In genomic region chr1:91618527-91619135, GRCm38 (mm10) we compare ENCODE assay signal across 10 mouse cellular contexts.
DNase-seq lines count a peak whose midpoint lies in the region; ATAC-seq and TF ChIP-seq lines count a peak whose summit lies in the region.
"Had no signal": no experiment of that assay in that cellular context is flagged by ENCODE, and none has a peak within 500 bp of the region (broad histone marks: within the 10 kb centered on the region; RNA-seq: fewer than 3 reads in every experiment).

No protein-coding gene starts in this region.

- H3K4me1 ChIP-seq in hindbrain, embryonic 16.5 days (ENCODE audit: control insufficient read depth, insufficient read depth, low read depth, low read length) = no peaks in the 10 kb centered on the region
- no peaks in the 10 kb centered on the region for H3K4me1 ChIP-seq in hindbrain, embryonic 12.5 days
- H3K4me1 ChIP-seq in stomach, embryonic 16.5 days (ENCODE audit: control insufficient read depth, insufficient read depth, low read length) = no peaks in the 10 kb centered on the region
- no peaks in the 10 kb centered on the region for H3K4me1 ChIP-seq in stomach, postnatal 0 days (replicated peaks; ENCODE audit: control insufficient read depth, insufficient read depth)
- H3K4me1 ChIP-seq in limb, embryonic 13.5 days = peaks cover 60% of the 10 kb centered on the region
- H3K4me1 ChIP-seq in neural tube, embryonic 15.5 days = peaks cover 12% of the 10 kb centered on the region; the same call in 1 of the 2 replicates
- no peaks in the 10 kb centered on the region for H3K4me1 ChIP-seq in midbrain, embryonic 11.5 days (ENCODE audit: control insufficient read depth, insufficient read depth, low read length)

- WGBS in hindbrain, embryonic 16.5 days = 69% methylated on average over 14 of the region's 14 CpGs
- WGBS in hindbrain, embryonic 12.5 days = 83% methylated on average over 14 of the region's 14 CpGs
- WGBS in stomach, embryonic 16.5 days = 61% methylated on average over 14 of the region's 14 CpGs
- WGBS in stomach, postnatal 0 days = 59% methylated on average over 14 of the region's 14 CpGs
- 25% methylated on average over 14 of the region's 14 CpGs for WGBS in limb, embryonic 13.5 days
- 59% methylated on average over 14 of the region's 14 CpGs for WGBS in neural tube, embryonic 15.5 days
- WGBS in midbrain, embryonic 11.5 days = 88% methylated on average over 14 of the region's 14 CpGs

- no peaks in the 10 kb centered on the region for H3K36me3 ChIP-seq in hindbrain, embryonic 16.5 days (ENCODE audit: control insufficient read depth, insufficient read depth, low read length)
- H3K36me3 ChIP-seq in hindbrain, embryonic 12.5 days = no peaks in the 10 kb centered on the region
- H3K36me3 ChIP-seq in stomach, embryonic 16.5 days (ENCODE audit: control insufficient read depth, insufficient read depth, low read length) = no peaks in the 10 kb centered on the region
- no peaks in the 10 kb centered on the region for H3K36me3 ChIP-seq in stomach, postnatal 0 days (ENCODE audit: control insufficient read depth, insufficient read depth, low read length)
- no peaks in the 10 kb centered on the region for H3K36me3 ChIP-seq in limb, embryonic 13.5 days
- H3K36me3 ChIP-seq in neural tube, embryonic 15.5 days = no peaks in the 10 kb centered on the region
- no peaks in the 10 kb centered on the region for H3K36me3 ChIP-seq in midbrain, embryonic 11.5 days (ENCODE audit: control insufficient read depth, insufficient read depth, low read length)
- H3K36me3 ChIP-seq: stomach, embryonic 15.5 days had no signal

- H3K27ac ChIP-seq in hindbrain, embryonic 16.5 days (ENCODE audit: low read depth, low read length) = no peak overlapping the region
- no peak overlapping the region for H3K27ac ChIP-seq in hindbrain, embryonic 12.5 days
- H3K27ac ChIP-seq in stomach, embryonic 16.5 days (ENCODE audit: low read length) = no peak overlapping the region
- H3K27ac ChIP-seq in stomach, postnatal 0 days (replicated peaks) = no peak overlapping the region
- peak overlapping the region; percentile 66 for H3K27ac ChIP-seq in limb, embryonic 13.5 days
- H3K27ac ChIP-seq in neural tube, embryonic 15.5 days (replicated peaks) = 0 out of 2 replicates have a peak overlapping the region, but pooled peaks have one; percentile 35
- no peak overlapping the region for H3K27ac ChIP-seq in midbrain, embryonic 11.5 days (ENCODE audit: low read depth, low read length)
- H3K27ac ChIP-seq: stomach, embryonic 15.5 days had no signal

- peak; percentile 11; the same call in 1 of the 2 replicates for ATAC-seq in hindbrain, embryonic 16.5 days
- ATAC-seq in hindbrain, embryonic 12.5 days (ENCODE audit: low FRiP score) = no peak
- ATAC-seq in stomach, embryonic 16.5 days (ENCODE audit: insufficient read depth, low FRiP score) = peak; percentile 33; the same call in 1 of the 2 replicates
- ATAC-seq in stomach, postnatal 0 days (ENCODE audit: low FRiP score, low TSS enrichment) = no peak
- ATAC-seq in limb, embryonic 13.5 days (ENCODE audit: low FRiP score, low read depth) = peak; percentile 74
- ATAC-seq in neural tube, embryonic 15.5 days (ENCODE audit: low FRiP score) = no peak
- ATAC-seq in midbrain, embryonic 11.5 days (ENCODE audit: low FRiP score) = no peak

- TF ChIP-seq EP300 in stomach, postnatal 0 days (optimal IDR thresholded peaks at IDR 0.05) = no peak

- no peak for DNase-seq in stomach, postnatal 0 days (ENCODE audit: low spot score)
- DNase-seq in layer of hippocampus, adult 9-11 months = no peak
- no peak for DNase-seq in midbrain, embryonic 11.5 days (ENCODE audit: low spot score, missing footprints)

- TF ChIP-seq CTCF in stomach, postnatal 0 days (IDR thresholded peaks at IDR 0.05; ENCODE audit: low read depth) = no peak

- H3K27me3 ChIP-seq in hindbrain, embryonic 16.5 days (replicated peaks; ENCODE audit: control insufficient read depth, insufficient read depth, low read length) = no peaks in the 10 kb centered on the region
- H3K27me3 ChIP-seq in hindbrain, embryonic 12.5 days = 0 out of 2 replicates have a peak, but pooled peaks cover 3% of the 10 kb centered on the region
- no peaks in the 10 kb centered on the region for H3K27me3 ChIP-seq in stomach, embryonic 16.5 days (ENCODE audit: control insufficient read depth, insufficient read depth, low read length)
- H3K27me3 ChIP-seq in stomach, postnatal 0 days (ENCODE audit: control insufficient read depth, insufficient read depth, low read length) = no peaks in the 10 kb centered on the region
- H3K27me3 ChIP-seq in limb, embryonic 13.5 days = peaks cover 22% of the 10 kb centered on the region; the same call in 1 of the 2 replicates
- H3K27me3 ChIP-seq in neural tube, embryonic 15.5 days (replicated peaks) = no peaks in the 10 kb centered on the region
- H3K27me3 ChIP-seq in midbrain, embryonic 11.5 days (ENCODE audit: control insufficient read depth, insufficient read depth, low read length) = no peaks in the 10 kb centered on the region
- H3K27me3 ChIP-seq: stomach, embryonic 15.5 days had no signal

- no peak overlapping the region for H3K9ac ChIP-seq in hindbrain, embryonic 16.5 days (ENCODE audit: low read depth, low read length)
- H3K9ac ChIP-seq in hindbrain, embryonic 12.5 days = no peak overlapping the region
- no peak overlapping the region for H3K9ac ChIP-seq in stomach, embryonic 16.5 days (ENCODE audit: low read length)
- no peak overlapping the region for H3K9ac ChIP-seq in stomach, postnatal 0 days (ENCODE audit: low read length)
- no peak overlapping the region for H3K9ac ChIP-seq in limb, embryonic 13.5 days
- no peak overlapping the region for H3K9ac ChIP-seq in neural tube, embryonic 15.5 days (replicated peaks)
- H3K9ac ChIP-seq in midbrain, embryonic 11.5 days (ENCODE audit: low read length) = no peak overlapping the region
- H3K9ac ChIP-seq: stomach, embryonic 15.5 days had no signal

- no peak overlapping the region for H3K4me3 ChIP-seq in hindbrain, embryonic 16.5 days (ENCODE audit: low read length)
- H3K4me3 ChIP-seq in hindbrain, embryonic 12.5 days = no peak overlapping the region
- no peak overlapping the region for H3K4me3 ChIP-seq in stomach, embryonic 16.5 days (replicated peaks; ENCODE audit: low read length)
- H3K4me3 ChIP-seq in stomach, postnatal 0 days (ENCODE audit: low read depth, low read length) = no peak overlapping the region
- H3K4me3 ChIP-seq in limb, embryonic 13.5 days = no peak overlapping the region
- no peak overlapping the region for H3K4me3 ChIP-seq in neural tube, embryonic 15.5 days (replicated peaks)
- H3K4me3 ChIP-seq in midbrain, embryonic 11.5 days (ENCODE audit: low read depth, low read length) = no peak overlapping the region
- H3K4me3 ChIP-seq: stomach, embryonic 15.5 days had no signal

- H3K9me3 ChIP-seq in hindbrain, embryonic 16.5 days (ENCODE audit: control insufficient read depth, low read length) = no peaks in the 10 kb centered on the region
- H3K9me3 ChIP-seq in hindbrain, embryonic 12.5 days (replicated peaks) = no peaks in the 10 kb centered on the region
- H3K9me3 ChIP-seq in stomach, embryonic 16.5 days (replicated peaks; ENCODE audit: control insufficient read depth, low read length) = no peaks in the 10 kb centered on the region
- no peaks in the 10 kb centered on the region for H3K9me3 ChIP-seq in stomach, postnatal 0 days (ENCODE audit: control insufficient read depth, low read length)
- H3K9me3 ChIP-seq in limb, embryonic 13.5 days = no peaks in the 10 kb centered on the region
- no peaks in the 10 kb centered on the region for H3K9me3 ChIP-seq in neural tube, embryonic 15.5 days (replicated peaks)
- H3K9me3 ChIP-seq in midbrain, embryonic 11.5 days (ENCODE audit: control insufficient read depth, low read length) = no peaks in the 10 kb centered on the region
- H3K9me3 ChIP-seq: stomach, embryonic 15.5 days had no signal

- no peak overlapping the region for H3K4me2 ChIP-seq in hindbrain, embryonic 16.5 days (ENCODE audit: low read length)
- H3K4me2 ChIP-seq in hindbrain, embryonic 12.5 days (replicated peaks) = no peak overlapping the region
- no peak overlapping the region for H3K4me2 ChIP-seq in stomach, embryonic 16.5 days (ENCODE audit: low read depth, low read length)
- no peak overlapping the region for H3K4me2 ChIP-seq in stomach, postnatal 0 days (replicated peaks; ENCODE audit: low read depth)
- peak overlapping the region; percentile 23; the same call in 1 of the 2 replicates for H3K4me2 ChIP-seq in limb, embryonic 13.5 days (replicated peaks)
- H3K4me2 ChIP-seq in neural tube, embryonic 15.5 days = no peak overlapping the region
- no peak overlapping the region for H3K4me2 ChIP-seq in midbrain, embryonic 11.5 days
- H3K4me2 ChIP-seq: liver, embryonic 11.5 days; stomach, embryonic 15.5 days had no signal

Comparison
In these comparisons a context has a peak if more than half of its experiments do, and no peak if none do; other contexts are left out.
1. ATAC-seq: peak in hindbrain, embryonic 16.5 days (single experiment), stomach, embryonic 16.5 days (single experiment) and limb, embryonic 13.5 days (single experiment); none in hindbrain, embryonic 12.5 days (single experiment), stomach, postnatal 0 days (single experiment), neural tube, embryonic 15.5 days (single experiment) and midbrain, embryonic 11.5 days (single experiment).
2. H3K27ac ChIP-seq: peak in limb, embryonic 13.5 days (single experiment) and neural tube, embryonic 15.5 days (single experiment); none in hindbrain, embryonic 16.5 days (single experiment), hindbrain, embryonic 12.5 days (single experiment), stomach, embryonic 16.5 days (single experiment), stomach, postnatal 0 days (single experiment) and midbrain, embryonic 11.5 days (single experiment).